17 mouse cellular contexts compared by ENCODE assay signal in the genomic region with DNA sequence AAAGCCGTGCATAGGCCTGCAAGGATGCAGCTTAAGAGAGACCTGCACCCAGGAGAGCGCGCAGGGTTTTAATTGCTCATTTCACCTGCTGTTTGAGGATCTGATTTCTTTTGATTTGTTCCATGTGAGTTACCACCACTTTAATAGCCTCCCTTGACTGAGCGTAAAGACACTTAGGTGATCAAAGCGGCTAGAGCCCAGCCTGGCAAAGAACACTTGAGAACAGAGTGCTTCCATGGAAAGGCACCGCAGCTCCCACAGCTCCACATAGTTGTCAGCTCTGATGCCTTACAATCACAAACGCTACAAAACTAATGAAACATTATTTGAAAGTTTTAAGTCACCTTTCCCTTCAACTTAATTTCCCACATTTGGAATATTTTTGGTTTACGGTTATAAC. TPM values are rescaled to one million over a fixed set of nuclear protein-coding genes. Genes with fewer than 3 reads are reported as not detected.
"Had no signal": no experiment of that assay in that cellular context is flagged by ENCODE, and none has a peak within 500 bp of the region (broad histone marks: within the 10 kb centered on the region; RNA-seq: fewer than 3 reads in every experiment).

No protein-coding gene starts in this region.

RNA-seq across cellular contexts. Expression of a gene that starts 50.5 kb away (rescaled TPM):
- polyA plus RNA-seq: frontal cortex, adult 2 months; heart, adult 2 months; heart, embryonic 11.5 days; heart, embryonic 13.5 days; heart, embryonic 15.5 days; heart, postnatal 0 days; hindbrain, embryonic 11.5 days; hindbrain, embryonic 13.5 days; hindbrain, postnatal 0 days; intestine, embryonic 14.5 days; intestine, embryonic 16.5 days; kidney, adult 2 months; limb, embryonic 10.5 days; limb, embryonic 12.5 days; limb, embryonic 14.5 days; liver, embryonic 11.5 days; liver, embryonic 13.5 days had no signal
